Mouse (Mus musculus) erythroblast, embryonic 14.5 days (primary cell): Measurements from ENCODE around the gene Odc1.

ENCODE experiments used
- GATA1 ChIP-seq: IDR thresholded peaks from 2 replicates; pipeline ENCODE4 v1.6.1; 2012; ENCODE audit warnings: low read length, inconsistent platforms, mixed read lengths
- TAL1 ChIP-seq: IDR thresholded peaks from 3 replicates; pipeline ENCODE4 v1.6.1; 2012; ENCODE audit warnings: low read length, inconsistent platforms, mixed read lengths

DNA sequence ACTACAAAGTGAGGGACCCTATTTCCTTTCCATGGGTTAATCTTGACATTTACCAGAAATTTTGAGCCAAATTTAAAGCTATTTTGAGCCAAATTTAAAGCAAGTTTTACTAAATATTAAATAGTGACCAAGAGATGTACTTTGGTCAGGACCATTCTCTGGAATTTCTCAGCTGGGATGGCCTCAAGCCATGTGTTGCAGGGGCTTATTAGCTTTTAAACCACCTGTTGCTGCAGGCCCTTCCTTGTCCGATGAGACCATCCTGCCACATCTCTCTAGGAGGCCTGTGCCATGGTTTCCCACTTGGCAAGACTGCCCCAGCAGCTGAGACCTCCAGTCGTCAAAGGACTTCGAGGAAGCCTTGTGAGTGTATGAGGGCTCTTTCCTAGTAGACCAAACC lies 15.4 kb upstream of the Odc1 start:
- no peak for TF ChIP-seq GATA1
- TF ChIP-seq TAL1, result no peak
